Mouse (Mus musculus) embryo, embryonic 9.5 days (tissue): ENCODE results near the gene Psd4.

ENCODE experiments used
- DNase-seq: peaks from one replicate; pipeline ENCODE4 v3.0.0-alpha.2; 2017; ENCODE audit errors: extremely low spot score

Psd4 gene

DNA sequence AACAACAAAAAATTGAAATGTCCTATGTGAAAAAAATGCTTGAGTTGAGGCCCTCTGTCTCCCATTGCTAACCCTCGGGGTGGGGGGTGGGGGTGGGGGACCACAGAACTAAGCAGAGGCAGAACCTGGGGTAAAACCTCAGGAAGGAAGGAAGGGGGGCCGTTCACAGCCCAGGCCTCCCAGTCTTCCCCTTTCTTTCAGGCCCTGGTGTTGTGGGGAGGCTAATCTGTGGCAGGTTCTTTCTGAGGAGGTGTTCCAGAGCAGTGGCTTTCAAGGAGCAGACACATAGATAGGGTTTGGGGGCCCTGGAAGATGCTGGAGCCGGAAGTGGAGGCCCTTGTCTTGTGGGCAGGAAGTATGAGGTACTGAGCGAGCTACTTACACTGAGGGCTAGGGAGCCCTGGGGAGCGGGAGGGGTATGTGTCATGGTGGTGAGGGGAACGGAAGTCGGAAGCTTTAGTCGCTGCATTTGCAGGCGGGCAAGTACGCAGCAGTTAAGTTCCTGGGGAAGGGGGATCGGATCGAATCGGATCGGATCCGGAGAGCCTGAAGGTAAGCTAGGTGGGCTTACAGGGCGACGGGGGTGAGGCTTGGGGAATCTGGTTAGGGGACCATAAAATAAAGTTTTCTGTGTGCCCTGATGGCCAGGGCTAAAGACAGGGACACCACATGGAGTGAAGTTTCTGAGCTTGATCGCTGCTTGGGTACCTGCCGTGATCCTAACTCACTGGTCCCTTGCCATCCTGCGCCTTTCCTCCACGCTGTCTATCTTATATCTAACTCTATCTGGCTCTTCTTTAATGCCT, 19.0 kb downstream of the Psd4 start:
- DNase-seq = no peak

DNA sequence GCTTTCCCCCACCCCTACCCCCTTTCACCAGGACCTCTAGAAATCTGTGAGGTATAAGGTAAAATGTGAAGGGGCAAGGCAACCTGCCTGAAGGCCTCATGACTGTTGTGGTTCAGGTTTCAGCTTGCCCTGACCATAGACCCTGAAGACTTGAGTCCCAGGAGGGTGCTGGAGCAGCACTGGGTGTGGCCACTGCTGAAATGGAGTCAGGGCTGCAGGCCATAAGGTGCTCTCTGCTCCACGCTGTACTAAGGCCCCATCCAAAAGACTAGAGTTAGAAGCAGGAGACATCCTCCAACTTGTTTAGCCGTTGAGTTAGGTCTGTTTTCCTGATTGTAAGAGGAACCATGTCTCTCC, 19.6 kb downstream of the Psd4 start:
- DNase-seq = no peak

DNA sequence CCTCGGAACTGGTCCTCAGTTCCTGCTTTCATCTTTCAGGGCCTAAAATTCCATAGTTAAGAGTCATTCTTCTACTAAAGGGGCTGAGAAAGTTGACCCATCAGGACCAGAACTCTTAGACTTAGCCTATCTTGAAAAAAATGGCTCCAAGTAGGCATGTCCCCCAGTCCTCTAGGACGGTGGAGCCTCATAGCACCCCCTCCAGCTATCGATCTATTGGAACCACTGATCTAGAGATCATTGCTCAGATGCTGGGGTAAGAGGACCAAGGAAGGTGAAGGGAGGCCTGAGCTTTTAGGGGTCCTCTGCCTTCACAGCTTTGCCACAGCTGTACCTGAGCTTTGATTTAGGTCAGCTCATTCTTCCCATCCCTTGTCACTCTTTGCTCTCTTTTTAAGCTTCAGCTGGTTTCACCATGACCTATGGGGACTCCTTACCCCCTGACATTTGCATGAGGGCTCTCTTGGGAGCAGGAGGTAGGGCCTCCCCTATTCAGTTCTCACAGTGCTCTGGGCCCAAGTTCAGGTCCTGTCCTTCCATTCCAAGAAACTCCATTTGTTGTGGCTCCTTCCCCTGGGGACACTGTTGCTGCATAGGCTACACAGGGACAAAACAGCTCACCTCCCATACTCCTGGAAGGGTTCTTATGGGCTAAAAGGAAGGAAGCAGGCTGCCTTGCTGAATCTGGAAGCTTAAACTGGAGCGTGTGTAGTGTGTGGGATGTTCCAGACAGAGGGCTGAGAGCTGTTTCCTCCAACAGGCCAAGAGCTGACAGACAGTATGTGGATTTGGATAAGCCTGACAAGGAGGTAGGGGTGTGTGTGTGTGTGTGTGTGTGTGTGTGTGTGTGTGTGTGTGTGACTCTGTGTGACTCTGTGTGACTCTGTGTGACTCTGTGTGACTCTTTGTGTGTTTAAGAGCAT, 20.2 kb downstream of the Psd4 start:
- no peak for DNase-seq

GRCm38 (mm10) chr2:24393251-24393650, 25.9 kb downstream of the Psd4 start:
- no peak for DNase-seq

DNA sequence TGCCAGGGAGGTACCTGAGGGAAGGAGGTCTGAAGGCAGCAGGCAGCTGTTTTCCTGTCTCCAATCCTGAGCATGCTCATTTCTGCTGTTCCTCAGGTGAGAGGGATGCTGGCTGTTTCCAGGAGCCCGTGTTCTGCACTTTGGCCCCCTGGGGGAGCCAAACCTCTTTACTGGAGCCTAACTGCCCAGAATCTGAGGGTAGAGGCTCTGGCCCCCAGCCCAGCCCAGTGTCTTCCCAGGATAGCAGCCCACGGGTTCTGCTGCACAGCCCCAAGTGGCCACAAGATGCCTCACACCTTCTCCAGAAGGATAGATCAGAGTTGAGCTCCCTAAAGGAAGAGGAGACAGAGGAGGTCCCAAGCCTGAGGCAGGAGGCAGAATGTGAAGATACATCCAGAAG, 29.7 kb downstream of the Psd4 start:
- DNase-seq = no peak

DNA sequence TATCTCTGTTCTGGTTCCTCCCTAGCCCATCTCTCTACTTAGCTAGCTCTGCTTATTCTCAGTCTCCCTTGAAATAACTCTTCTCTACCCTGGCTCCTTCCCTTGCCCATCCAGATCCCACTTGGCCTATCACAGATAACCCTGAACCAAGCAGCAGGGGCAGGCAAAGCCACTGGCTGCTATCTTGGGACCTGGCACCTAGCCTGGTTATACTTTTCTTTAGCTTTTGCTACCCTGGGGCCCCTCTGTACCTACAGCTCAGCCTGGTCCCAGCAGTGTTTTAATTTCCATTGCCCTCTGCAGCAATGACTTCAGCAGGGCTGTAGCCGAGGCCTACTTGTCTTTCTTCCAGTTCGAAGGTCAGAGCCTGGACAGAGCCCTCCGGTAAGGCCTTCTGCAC, 33.3 kb downstream of the Psd4 start:
- DNase-seq = no peak

DNA sequence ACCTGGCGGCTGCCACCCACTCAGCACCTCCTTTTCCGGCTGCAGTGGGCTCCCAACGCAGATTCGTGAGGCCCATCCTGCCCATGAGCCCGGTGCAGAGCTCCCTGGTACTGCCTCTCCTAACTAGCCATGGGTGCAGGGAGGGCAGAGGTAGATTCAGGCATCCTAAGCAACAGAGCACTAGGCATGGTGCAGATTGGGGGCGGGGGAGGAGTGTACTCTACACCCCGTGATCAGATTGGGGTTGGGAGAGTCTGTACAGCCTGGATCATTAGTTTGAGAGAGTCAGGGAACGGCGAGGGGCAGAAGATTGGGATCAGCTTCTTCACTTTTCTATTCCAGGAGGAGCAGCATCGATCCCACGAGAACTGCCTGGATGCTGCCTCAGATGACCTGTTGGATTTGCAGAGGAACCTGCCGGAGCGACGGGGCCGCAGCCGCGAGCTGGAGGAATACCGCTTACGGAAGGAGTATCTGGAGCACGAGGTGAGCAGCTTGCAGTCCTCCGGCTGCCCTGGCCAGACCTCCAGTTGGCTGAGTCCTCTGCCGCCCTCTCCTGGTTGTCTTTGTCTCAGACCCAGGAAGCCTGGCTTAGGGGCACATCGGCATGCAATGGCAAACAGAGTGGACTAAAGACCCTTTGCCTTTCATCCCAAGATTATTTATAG, 38.1 kb downstream of the Psd4 start:
- peak; percentile 87 for DNase-seq

GRCm38 (mm10) chr2:24407701-24408485, 40.5 kb downstream of the Psd4 start:
- DNase-seq = no peak

GRCm38 (mm10) chr2:24409166-24409565, 41.8 kb downstream of the Psd4 start:
- DNase-seq = peak; percentile 61

DNA sequence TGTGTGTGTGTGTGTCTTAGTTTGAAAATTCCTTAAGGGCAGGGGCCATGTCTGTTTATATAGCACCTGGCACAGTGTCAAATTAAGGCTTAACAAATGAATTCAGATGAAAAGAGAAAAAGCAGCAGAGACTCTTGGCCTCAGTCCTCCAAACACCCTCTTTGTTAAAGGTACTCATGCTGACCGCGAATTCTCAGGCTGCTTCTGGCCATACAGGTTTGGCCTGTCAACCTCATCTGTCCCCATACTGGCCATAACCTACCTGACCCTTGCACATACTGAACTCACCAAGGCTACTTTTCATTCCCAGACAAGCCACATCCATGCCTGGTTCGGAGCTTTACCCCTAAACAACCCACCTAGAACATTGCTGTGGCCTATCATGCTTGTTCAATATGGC, 45.8 kb downstream of the Psd4 start:
- no peak for DNase-seq

GRCm38 (mm10) chr2:24413677-24414076, 46.3 kb downstream of the Psd4 start:
- no peak for DNase-seq

DNA sequence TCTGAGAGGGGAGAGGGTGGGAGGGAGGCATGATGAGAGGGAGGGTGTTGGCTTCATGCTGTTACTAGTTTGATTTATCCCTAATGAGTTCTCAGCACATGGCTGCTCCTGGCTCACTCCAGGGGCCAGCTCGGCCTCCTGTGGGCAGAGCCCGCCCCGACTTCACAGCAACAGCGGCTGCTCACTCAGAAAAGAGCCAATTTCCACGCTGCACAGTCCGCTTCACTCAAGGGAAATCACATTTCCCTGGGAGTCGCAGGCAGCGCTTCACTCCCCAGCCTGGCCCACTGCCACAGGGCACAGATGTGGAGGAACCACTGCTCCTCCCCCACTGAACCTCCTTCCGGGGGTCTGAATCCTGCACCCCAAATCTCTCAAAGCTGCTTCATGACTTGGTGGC, 49.3 kb downstream of the Psd4 start:
- DNase-seq = no peak

GRCm38 (mm10) chr2:24417106-24417505, 49.7 kb downstream of the Psd4 start:
- no peak for DNase-seq

DNA sequence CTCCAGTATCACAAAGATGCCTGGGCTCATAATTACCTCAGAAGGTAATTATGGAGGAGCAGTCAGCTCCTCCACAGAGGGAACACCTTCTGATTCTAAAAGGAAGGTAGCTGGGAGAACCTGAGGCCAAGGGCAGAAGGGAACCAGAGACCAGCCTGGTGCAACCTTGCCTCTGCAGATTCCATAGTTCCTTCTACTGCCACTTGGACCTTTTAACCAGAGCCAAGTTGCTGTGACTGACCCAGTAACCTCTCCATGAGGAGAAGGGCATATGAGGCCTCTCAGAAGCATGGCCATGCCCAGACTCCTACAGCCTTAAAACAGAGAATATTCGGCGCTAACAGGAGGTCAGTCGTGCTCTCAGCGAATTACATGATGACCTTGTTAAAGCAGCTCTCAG, 50.2 kb downstream of the Psd4 start:
- DNase-seq = no peak

- no peak for DNase-seq
Measured at GRCm38 (mm10) chr2:24421211-24421863, 54.0 kb downstream of the Psd4 start.

DNA sequence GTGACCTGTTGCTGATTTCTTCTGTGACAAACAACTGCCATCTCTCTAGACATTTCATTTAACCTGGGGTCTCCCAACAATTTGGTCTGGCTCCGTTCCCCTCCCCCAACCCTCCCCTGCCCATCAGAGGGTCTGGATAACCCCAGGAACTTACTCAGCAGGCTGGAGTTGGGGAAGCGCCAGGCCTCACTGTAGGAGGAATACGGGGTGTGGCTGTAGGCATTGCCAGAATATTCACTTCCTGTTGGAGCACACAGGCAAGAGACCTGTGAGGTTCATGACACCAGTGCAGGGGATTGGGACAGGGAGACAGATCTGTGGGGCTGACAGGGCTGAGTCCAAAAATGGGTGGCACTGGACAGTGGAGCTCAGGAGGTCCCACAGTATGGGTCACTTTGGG, 55.4 kb downstream of the Psd4 start:
- no peak for DNase-seq

DNA sequence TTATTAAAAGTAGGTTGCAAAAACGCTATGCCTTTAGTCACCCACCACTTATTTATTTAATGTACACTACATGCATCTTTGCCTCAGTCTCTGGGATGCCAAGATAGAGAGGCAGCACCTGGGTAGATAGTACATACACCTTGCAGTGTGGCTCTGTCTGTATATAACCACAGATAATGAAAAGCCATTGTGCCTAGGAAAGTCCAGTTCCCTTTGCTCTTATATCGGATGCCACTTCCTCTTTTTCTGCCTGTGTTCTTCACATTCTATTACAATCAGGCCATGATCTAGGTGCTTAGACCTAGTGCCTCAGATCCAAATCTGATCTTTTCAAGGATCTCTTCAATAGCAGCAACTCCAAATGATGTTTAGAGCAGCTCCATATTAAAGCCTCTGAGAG, 58.2 kb downstream of the Psd4 start:
- DNase-seq = no peak

GRCm38 (mm10) chr2:24427866-24428675, 60.7 kb downstream of the Psd4 start:
- no peak for DNase-seq

DNA sequence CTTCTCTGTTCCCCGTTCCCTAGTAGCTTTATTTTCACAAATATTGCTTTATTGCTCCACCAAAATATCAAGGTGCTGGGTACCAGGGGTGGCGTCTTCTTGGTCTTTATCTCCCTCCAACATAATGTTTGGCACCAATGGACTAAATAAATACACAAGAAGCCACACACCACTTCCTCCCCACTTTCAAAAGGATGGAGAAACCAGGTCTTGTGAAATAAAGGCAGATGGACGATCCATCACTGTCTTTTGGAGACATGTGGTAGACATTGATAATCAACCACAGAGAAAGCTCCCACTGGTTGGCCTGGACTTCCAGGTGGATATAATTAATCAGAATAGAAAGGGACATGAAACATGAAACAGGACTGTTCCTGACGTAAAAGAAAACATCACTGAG, 62.4 kb downstream of the Psd4 start:
- DNase-seq = no peak

DNA sequence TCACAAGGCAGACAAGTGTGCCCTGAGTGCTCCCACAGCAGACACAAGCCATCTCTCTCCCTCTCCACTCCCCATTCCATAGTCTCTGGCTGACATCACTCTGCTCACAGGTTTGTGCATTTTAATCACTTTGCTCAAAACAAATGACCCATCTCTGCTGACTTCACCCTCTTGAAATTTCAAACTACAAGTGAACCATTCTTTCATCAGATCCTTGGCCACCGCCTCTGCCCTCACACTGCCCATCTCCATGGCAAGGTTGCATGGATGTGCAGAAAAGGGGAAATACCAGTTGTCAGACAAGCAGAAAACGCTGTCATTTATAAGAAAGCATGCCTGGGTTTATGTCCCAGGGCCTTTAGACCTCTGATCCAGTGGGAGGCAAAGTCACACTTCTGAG, 67.3 kb downstream of the Psd4 start:
- no peak for DNase-seq
